Mouse (Mus musculus) 3134 (cell line): Measurements from ENCODE around the gene Ccnk.

Experiments
- DNase-seq: peaks from one replicate; pipeline ENCODE4 v3.0.0-alpha.2; 2011; ENCODE audit warnings: low spot score; ENCODE audit not compliant: insufficient read length; ENCODE audit errors: extremely low read depth

The Ccnk gene

GRCm38 (mm10) chr12:108220621-108221020 lies 41.2 kb downstream of the Ccnk start:
- no peak for DNase-seq

GRCm38 (mm10) chr12:108221206-108221605 lies 41.8 kb downstream of the Ccnk start:
- no peak for DNase-seq

DNA sequence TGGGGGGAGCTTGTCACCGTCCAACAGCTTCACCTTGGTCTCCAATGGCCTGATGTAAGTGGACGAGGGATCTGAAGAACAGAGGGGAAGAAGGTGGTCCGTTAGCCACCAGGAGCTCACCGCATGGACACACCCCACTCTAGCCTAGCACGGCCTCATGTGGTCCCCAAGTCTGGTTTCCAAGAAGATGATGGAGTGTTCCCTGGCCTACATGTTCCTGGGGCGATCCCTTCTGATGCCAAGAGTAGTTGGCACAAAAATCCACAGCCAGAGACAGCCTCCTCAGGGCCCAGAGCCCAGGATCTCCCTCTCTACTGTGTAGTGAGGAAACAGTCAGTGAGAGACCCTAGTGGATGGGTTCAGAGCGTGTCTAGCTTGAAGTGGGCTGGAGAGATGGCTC lies 42.3 kb downstream of the Ccnk start:
- no peak for DNase-seq

- peak; percentile 78 for DNase-seq
These were observed 44.0 kb downstream of the Ccnk start for GRCm38 (mm10) chr12:108223357-108223756.

- DNase-seq, result no peak
These were observed 46.4 kb downstream of the Ccnk start for GRCm38 (mm10) chr12:108225781-108226180.

GRCm38 (mm10) chr12:108226216-108226615 lies 46.8 kb downstream of the Ccnk start:
- no peak for DNase-seq

DNA sequence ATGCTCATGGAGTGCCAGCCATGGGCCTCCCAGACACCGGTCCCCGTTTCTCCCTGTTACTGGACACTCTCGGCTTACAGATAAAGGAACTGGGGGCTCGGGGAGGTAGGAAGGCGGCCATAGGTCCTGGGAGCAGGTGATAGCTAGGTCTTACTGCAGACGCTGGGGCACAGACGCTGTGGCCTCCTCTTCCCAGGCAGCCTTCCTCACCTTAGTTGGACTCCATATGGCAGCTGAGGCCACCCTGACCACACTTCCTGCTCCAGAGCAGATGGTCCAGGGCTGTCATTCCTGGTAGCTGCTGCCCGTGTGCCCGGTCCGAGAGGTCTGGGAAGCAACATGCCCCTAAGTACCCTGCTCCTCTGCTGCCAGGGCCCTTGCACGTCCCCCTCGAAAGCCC lies 47.6 kb downstream of the Ccnk start:
- DNase-seq, result no peak

DNA sequence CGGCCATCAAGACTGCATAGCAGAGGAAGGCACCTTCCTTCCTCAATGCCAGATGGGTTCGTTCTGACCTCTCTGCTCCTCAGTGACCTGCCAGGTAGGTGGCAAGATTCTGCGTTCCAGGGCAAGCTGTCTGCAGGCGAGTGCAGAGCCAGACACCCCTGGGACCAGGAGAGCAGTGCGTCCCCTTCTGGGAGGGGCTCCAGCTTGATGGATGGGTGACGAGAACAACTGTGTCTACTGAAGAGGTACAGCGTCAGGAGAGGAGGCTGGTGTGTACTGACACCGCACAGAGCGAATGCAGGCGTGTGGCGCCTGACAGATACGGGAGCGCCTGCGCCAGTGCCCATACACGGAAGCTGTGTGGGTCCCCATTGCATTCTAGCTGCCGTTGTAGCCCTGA lies 48.1 kb downstream of the Ccnk start:
- no peak for DNase-seq

GRCm38 (mm10) chr12:108230077-108230476 lies 50.7 kb downstream of the Ccnk start:
- no peak for DNase-seq

DNA sequence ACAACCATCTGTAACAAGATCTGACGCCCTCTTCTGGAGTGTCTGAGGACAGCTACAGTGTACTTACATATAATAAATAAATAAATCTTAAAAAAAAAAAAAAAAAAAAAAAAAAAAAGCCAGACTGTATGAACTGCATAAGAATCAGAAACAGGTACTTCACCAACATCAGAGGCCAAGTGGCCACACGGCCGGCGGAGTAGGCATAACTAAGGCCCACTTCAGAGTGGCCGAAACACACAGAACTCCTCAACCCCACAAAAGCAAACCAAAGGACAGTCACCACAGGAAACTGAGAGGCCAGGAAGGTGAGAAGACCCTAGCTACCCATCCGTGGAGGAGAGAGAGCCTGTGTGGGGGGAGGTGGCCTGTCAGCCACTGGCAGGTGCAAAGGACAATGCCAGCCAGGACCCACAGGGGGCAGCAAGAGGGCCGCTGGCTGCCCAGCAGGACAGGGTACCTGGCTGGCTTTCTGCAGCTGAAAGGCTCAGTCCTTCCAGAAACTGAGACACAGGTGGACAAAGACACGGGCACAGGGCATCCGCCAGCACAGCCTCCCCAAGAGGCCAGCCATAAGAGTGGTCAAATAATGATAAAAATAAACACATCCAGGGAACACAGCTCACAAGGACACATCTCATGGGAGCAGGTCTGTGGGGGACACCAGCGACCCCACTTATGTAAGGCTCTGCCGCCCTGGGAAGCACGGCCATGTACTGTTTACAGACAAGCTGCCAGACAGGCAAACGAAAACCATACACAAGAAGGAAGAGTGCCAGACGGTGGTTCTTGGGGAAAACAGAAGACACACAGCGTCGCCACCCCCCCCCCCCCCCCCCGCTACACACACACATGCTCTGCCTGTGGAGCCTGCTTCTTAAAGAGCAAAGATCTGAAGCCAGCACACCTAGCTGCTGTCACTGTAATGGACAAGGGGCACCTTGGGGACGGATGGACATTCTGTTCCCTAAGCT lies 51.7 kb downstream of the Ccnk start:
- DNase-seq, result no peak

- DNase-seq, result no peak
These were observed 52.5 kb downstream of the Ccnk start for GRCm38 (mm10) chr12:108231901-108232300.

GRCm38 (mm10) chr12:108233736-108234135 lies 54.4 kb downstream of the Ccnk start:
- no peak for DNase-seq

DNA sequence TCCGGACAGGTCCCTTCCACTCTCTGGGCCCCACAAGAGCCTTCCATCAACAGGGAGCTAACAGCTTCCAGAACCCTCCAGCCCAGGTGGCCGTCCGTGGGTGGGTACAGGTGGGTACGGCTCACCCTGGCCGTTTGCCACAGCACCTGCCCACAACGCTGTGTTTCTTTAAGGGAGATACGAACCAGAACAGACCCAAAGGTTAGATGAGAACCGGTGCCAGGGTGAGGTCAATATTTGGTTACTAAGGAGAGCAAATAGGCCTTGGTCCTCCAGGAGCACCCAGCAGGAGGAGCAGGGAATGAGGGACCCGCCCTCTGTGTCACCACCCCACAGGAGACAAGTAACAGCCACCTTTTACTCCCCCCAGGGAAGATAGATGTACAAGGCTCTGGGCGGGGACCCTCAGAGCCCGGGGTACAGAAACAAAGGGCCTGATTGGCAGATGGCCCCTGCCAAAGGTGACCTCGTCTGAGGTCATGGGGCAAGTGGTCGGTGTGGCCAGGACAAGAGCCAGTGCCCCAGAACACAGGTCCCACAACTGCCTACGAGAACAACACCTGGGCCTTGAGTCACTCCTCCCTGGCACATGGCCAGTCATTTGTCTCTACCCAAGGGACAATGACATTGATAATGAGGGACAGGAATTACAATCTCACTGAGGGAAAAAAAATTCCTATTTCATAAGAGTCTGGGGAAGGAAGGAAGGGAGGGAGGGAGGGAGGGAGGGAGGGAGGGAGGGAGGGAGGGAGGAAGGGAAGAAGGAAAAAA lies 55.6 kb downstream of the Ccnk start:
- no peak for DNase-seq

- DNase-seq, result peak; percentile 71
These were observed 56.7 kb downstream of the Ccnk start for GRCm38 (mm10) chr12:108235976-108236555.

DNA sequence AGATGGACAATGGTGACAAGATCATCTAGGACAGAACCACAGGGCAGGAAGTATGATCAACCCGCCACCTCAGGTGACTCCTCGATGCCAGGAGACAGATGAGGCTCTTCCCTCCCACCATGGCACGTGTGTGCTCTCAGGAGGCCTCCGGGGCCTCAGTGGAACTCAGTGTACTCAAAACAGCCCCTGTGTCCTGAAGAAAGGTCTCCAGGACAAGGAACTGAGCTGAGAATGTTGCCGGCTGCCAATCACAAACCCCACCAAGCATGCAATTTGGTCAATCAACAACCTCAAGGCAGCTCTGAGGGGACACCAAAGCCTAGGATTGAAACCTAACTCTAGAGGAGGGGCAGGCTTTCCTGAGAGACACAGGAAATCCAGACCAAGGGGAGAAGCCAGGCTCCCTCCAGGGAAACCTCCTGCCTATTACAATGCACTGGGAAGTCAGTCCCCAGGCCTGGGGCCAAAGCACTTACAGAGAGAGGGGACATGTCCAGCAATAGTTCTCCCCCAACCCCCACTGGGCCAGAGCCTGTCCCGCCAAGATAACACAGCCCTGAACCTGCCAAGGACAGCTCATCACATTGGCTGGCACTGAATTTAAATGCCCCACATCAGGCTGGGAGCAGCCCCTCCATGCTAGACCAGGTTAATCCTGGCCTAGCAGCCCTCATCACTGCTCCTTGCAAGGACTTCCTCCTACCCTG lies 58.1 kb downstream of the Ccnk start:
- no peak for DNase-seq

- no peak for DNase-seq
These were observed 59.1 kb downstream of the Ccnk start for GRCm38 (mm10) chr12:108238395-108239035.

GRCm38 (mm10) chr12:108239441-108239840 lies 60.1 kb downstream of the Ccnk start:
- DNase-seq, result peak; percentile 80

DNA sequence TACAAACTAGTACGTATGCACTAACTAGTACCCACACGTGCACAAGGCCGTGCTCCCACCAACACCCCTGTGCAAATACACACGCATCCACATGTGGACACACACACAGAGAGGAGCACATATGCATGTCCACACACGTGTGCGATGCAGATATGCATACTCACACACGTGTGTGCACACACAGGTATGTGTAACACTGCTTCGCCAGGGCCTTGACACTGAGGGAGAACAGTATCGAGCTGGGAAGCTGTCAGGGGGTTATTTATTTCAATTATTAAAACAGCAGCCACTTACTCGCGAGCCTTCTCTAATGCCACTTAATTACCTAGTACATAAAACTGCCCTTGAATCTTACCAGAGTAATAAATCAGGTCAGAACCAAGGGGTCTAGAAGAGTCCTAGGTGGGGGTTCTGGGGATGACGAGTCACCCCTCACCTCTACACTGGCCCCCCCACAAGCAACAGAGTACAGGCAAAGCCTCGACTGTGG lies 61.1 kb downstream of the Ccnk start:
- DNase-seq, result no peak

DNA sequence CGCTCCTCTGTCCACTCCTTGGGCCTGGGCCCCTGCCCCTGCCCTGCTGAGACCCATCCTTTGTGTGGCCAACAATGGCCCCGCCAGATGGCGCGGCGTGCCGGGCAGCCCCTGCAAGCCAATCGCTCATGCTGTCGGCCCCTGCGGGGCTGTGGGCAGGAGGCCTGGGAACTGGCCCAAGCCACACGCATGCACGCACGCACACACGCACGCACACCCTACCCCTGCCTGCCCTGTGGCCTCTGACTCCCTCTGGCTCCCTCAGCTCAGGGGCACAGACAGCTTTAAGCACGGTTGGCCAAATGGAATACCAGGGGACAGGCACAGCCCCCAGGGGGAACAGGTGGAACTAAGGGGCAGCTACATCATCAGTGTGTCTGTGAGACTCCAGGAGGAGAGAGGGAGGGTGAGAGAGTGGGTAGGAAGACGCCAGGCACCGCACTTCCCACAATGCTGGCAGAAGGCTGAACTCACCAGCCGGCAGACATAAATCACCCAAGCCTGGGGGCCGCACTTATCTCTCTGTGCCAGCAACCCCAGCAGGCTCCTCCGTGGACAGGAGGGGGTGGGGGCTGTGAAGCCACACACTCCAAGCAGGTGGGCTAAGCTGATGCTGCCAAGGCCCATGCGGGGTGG lies 61.7 kb downstream of the Ccnk start:
- no peak for DNase-seq

GRCm38 (mm10) chr12:108241626-108242025 lies 62.2 kb downstream of the Ccnk start:
- no peak for DNase-seq
